Mouse (Mus musculus): ENCODE data around the gene C6.

C6 gene

DNA sequence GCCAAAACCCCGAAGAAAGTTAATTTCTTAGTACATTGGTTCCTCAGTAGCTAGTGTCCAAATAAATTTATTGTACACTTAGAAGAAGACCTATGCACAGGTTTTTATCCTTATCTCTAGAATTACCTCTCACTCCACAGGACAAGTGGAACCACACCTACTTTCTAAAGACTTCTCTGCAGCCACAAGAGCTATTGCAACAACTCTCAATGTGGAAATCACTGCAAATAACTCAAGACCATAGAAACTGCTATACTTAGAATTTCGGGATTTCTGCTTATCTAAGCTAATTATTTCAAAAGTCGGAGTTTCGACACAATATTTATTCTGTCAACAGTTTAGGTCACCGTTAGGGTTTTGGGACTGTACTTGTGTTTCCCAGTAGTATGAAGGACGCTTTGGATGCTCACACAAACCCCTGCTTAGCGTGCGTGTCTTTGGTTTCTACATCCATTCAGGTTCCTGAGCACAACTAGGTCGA is at the start of gene C6:
C6 (plus strand) TSS at position 346 of the 481 bp plus-strand sequence.
- no peak for DNase-seq (ENCODE audit: low spot score)

DNA sequence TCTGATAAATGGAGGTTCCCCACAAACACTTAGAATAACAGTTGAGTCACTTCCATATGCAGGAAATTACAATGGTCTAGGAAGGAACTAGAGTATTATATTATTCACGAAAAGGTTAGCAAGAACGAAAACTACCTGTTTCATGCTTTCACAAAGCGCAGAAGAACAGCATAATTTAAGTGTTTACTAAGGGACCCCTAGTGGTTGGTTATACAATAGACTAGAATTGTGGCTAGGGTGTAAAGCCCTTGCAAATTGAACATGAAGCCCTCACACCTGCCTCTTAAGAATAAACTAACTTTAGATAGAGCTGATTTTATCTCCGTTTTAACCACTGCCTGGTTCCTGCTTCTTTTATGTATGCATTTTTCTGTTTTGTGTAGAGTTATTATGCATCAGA is 29.4 kb upstream of the C6 start:
- DNase-seq (ENCODE audit: low spot score), result no peak

DNA sequence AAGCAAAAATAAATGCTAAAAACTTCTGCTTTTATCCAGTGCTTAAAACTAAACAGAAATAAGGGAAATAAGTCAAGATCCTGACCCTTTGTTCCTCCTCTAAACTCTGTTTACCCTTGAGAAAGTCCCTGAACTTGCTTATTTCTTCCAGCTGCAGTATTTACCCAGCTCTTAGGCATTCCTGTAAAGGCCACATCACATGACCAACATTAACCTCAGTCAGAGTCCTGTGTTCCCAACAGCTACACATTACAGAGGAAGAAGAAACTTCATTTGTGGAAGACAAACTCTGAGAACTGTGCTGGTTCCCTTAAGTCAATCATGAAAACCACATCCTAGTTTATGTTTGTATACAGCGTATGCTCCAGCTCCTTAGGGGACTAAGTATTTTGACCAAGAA is 7.2 kb downstream of the C6 start:
- DNase-seq (ENCODE audit: low spot score), result no peak

DNA sequence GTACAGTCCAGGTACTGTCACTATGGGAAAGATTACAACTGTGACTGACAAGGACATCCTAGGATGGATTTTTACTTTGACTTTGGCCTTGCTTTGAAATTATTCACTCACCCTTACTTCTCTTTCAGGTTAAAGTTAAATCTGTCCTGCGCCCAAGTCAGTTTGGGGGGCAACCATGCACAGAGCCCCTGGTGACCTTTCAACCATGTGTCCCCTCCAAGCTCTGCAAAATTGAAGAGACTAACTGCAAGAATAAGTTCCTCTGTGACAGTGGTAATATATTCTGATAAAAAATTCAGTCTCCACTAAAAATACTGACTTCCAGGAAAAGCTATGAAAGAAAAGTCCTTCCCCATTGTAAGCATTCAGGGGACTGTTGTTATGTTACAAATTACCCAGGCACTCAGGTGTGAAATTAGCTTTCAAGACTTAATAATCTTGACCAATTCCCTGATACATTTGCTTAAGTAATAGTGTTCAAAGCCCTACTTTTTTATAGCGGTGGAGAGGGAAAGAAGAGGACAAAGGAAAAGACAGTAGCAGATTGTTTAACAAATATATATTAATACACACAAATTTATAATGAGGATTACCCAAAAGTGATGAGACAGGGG is 8.1 kb downstream of the C6 start:
- DNase-seq (ENCODE audit: low spot score), result no peak

DNA sequence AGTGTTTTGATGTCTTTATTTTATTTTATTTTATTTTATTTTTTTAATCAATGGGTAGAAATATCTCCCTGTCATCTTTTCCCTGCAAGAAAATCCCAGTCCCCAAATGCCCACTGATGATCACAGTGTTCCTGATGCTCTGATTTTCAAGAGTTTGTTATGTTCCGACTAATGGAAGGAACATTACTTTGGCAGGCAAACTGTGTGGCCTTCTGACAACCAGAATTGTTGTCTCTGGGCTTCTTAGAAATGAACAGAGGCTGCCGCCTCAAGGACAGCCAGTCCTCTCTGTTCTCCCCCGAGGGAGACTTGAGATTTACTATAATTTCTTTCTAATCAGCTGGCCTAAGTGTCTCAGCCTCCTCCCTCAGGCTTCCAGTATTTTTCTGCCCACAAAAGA is 20.7 kb downstream of the C6 start:
- DNase-seq (ENCODE audit: low spot score), result no peak

DNA sequence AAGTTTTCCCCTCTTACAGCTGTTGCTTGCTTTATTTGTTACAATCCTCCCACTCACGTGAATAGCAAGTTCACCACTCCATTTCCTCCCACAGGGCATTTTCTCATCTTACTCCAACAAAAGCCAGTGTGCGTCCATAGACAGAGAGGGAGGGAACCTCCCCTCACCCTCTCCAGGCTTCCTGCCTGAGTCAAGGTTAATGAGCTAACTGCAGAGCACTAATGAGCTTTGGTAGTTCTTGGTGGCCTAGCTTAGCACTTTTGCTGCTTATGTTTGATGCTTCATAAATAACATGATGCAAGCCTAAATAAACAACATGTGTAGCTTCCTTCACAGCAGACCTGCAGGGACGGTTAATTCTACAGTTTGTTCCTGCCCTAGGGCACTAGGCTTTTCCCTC is 63.4 kb downstream of the C6 start:
- DNase-seq (ENCODE audit: low spot score), result no peak

DNA sequence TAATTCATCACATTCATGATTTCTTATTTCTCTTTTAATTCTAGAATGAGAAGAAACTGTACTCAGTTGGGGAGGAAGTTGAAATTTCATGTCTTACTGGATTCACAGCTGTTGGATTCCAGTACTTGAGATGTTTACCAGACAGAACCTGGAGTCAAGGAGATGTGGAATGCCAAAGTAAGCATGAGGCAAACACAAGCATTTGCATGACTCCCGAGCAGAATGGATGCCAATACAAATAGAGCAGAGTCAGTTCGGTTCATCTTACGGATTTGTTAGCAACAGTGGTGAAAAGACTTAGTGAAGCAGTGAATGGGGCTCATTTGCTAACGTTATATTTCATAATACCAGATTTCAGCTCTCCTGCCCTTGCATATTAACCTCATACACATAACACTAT is 69.9 kb downstream of the C6 start:
- DNase-seq (ENCODE audit: low spot score), result no peak

DNA sequence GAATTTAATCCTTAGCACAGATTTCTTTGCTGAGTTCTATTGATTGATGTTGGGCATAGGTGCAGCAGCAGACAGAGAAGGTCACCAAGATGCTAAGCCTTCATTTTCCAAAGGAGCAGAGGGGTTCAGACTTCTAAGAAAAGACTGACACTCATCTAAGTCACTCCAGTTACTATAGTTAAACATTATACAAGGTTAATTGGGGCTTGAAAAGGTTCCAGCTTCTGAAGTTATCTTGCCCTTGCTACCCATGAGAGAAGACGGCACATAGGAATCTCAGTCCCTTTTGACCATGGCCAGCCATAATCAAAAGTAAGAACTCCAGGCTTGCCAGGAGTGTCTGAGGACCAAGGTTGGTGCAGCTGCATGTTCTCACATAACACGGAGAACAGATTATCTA is 77.3 kb downstream of the C6 start:
- no peak for DNase-seq (ENCODE audit: low spot score)

DNA sequence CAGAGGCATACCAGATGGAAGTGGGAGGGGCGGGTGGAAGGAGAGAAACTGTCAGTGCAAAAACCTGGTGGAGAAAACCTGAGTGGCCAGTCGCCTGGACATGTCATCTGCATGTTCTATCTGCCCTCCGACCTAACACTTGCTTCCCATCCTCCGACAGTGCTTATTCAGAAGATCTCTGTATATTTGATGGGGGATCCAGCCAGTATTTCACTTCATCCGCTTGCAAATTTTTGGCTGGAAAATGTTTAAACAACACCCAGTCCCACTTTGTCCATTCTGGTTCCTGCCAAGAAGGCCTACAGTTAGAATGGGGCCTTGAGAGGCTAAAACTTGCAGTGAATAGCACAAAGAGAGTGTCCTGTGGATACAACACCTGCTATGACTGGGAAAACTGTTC is 81.2 kb downstream of the C6 start:
- DNase-seq (ENCODE audit: low spot score), result no peak

DNA sequence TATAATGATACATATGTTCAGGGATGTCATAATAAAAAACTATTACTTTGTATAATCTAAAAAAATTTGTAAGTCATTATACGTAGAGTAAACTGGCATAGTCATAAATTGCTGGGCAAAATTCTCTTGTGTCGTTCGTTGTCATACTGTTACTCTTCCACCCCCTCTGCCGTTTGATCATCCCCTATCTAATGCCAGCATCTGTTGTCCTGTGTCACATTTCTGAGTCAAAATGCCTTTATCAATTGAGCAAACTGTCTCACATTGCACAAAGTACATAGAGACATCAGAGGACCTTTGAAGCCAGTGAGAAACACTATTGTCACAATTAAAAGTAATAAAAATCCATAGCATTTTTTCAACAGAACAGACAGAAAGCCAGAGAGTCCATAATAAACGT is 88.0 kb downstream of the C6 start:
- DNase-seq (ENCODE audit: low spot score), result no peak

DNA sequence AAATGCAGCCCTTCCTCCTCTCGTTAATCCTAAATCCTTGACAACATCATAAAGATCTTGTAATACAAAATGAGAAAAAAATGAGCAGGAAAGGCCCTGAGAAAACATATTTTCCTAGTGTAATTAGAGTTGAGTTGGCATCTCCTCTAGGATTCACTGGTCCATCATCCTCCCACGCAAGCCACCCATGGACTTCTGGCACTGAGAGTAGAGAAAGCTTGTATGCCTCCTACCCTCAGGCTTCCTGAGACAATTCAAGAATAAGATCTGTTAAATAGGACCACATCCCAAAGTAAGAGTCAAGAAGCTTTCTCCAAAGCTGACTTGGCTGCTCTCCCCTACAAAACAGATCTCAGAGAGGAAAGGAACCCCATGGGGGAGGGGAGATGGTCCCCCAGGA is 88.7 kb downstream of the C6 start:
- no peak for DNase-seq (ENCODE audit: low spot score)

DNA sequence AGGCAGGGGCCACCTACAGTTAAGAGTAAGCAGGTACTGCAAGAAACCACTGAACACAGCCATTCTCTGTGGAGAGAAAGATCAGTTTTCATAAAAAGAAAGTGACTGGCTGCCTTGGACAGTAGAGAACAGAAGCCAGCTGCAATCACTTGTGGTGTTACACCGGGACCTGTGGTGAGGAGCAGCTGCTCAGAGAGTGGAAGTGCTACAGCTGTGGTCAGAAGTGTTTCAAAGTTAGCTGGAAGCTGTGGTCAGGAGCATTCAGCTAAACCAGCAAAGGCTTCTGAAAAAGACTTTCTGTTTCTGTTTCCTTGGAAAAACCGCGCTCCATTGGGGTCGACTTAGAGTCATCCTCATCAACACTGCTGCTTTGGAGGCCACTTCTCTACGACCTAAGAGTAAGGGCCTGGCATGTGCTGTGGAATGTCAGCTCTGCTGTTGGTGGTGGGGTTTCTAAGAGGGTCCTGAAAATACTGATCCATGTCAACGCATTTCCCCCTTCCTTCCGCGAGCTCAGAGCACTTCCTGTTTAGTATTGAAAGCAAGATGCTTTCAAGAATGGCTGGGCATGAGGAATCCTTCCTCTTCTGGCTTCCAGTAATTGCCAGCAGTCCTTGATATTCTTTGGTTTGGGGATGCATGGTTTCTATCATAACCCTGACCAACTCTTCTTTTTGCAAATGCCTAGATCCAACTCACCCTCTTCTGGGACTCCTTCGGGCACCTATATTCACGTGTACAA is 89.9 kb downstream of the C6 start:
- no peak for DNase-seq (ENCODE audit: low spot score)

DNA sequence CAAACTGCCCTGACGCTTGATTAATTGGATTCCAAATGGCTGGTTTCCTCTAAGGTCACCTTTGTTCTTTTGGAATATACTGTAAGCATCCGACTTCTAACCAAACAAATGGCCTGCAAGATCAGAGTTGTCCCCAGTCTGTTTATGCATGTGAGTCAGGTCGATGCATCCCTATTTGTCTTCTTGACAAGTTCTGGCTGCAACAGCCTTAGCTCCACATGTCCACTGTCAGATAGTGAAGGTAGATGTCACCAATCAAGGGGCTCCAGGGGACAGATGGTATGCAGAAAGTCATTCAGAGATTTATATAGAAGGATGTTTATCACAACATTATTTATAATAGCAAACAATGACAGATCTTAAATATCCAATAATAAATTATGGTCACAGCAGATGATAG is 91.5 kb downstream of the C6 start:
- DNase-seq (ENCODE audit: low spot score), result no peak

DNA sequence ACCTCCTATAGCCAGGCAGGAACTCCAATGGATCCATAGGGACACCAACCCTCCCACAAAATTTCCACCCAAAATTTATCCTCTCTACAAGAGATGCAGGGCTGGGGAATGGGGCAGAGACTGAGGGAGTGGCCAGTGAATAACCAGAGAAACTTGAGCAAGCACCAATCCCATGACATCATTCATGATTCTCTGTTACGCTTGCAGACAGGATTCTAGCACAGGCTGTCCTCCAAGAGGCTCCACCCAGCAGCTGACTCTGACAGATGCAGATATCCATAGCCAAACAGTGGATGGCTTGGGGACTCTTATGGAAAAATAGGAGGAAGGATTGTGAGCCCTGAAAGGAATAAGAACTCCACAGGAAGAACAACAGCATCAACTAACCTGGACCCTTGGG is 94.2 kb downstream of the C6 start:
- DNase-seq (ENCODE audit: low spot score), result no peak

DNA sequence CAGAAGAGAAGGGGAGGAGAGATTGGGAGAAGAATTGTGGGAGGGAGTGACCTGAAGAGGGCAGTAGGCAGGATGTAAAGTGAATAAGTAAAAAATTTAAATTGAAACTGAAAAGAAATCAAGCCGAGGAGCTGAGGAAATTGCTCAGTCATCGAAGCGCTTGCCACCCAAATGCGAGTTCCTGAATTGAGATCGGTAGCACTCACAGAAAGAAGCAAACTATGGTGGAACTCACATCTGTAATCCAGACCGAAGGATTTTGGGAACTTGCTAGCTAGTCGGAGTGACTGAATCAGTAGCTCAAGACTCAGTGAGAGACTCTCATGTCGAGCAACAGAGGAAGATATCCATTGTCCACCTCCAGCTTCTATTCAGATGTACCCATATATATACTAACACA is 94.8 kb downstream of the C6 start:
- no peak for DNase-seq (ENCODE audit: low spot score)

DNA sequence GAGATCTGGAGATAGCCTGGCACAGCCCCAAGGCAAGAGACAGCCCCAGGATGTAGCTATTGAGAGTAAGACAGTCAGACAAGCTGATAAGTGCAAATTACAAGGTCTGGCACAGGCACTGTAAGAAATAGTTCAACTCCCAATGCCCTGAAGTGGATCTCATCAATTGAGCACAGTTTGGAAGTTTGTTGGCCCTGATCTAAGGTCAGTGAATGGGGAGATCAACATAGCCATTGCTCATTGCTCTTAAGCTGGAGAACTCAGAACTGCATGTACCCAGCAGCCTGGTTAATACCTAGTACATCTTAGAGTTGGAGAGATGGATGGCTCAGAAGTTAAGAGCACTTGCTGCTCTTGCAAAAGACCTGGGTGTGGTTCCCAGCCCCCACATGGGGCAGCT is 100.8 kb downstream of the C6 start:
- no peak for DNase-seq (ENCODE audit: low spot score)

DNA sequence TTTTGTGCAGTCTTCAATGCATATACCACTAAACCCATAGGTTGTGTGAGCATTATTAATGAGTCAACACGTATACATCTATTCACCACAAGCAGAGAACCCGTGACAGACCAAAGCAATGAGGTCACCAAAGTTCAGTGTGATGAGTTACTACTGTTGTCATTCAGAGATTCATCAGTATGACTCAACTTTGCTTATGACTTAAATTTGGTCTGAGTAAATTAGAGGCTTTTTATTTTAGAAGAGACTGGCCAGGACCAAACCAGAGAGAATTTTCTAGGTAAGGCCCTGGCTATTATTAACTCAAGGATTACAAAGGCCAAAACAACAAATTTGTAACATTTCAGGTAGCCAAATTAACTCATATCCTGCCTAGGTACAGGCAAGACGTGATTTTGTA is 109.4 kb downstream of the C6 start:
- peak; percentile 17 for DNase-seq (ENCODE audit: low spot score)

DNA sequence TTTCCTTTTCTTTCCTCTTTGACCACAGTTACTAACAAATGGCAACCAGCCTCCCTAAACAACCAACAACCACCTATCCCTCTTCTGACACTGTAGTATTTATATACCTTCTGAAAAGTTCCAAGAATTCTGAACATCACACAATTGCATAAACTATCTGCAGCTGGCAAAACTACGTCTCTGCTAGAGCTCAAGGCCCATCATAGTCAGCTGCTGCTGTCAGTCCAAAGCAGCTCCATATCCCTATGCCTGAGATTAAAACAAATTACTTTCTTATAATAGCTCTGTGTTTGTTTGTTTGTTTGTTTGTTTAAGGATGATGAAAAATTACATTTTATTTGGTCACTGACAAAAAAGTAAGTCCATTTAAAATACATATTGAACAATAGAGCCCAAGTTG is 123.0 kb downstream of the C6 start:
- no peak for DNase-seq (ENCODE audit: low spot score)

All from MN1 (cell line).